ENCODE assay signal across 28 mouse cellular contexts in genomic region chr2:102446851-102447250, GRCm38 (mm10). TPM values are rescaled to one million over a fixed set of nuclear protein-coding genes. Genes with fewer than 3 reads are reported as not detected.
"Had no signal": no experiment of that assay in that cellular context is flagged by ENCODE, and none has a peak within 500 bp of the region (broad histone marks: within the 10 kb centered on the region; RNA-seq: fewer than 3 reads in every experiment).

No protein-coding gene starts in this region.

- H3K9me3 ChIP-seq: embryonic facial prominence, embryonic 10.5 days; embryonic facial prominence, embryonic 12.5 days; embryonic facial prominence, embryonic 13.5 days; embryonic facial prominence, embryonic 15.5 days; forebrain, embryonic 12.5 days; forebrain, embryonic 13.5 days; forebrain, embryonic 15.5 days had no signal

- DNase-seq: cerebellum, adult 18-20 months; cerebellum, adult 2 months; cerebellum, adult 8-10 months; cerebellum, adult 9-10 months; cerebellum, adult 9-11 months; cerebellum, postnatal 10 days; cerebellum, postnatal 14 days; cerebellum, postnatal 25 days; cerebellum, postnatal 36 days; embryo, embryonic 11 days; forebrain, postnatal 0 days; gastrocnemius, adult 2 months; gastrocnemius, postnatal 10 days; gastrocnemius, postnatal 14 days; gastrocnemius, postnatal 25 days; gastrocnemius, postnatal 36 days; heart, adult 18-20 months had no signal

- H3K4me3 ChIP-seq: embryonic facial prominence, embryonic 10.5 days; embryonic facial prominence, embryonic 12.5 days; embryonic facial prominence, embryonic 13.5 days; embryonic facial prominence, embryonic 15.5 days; erythroblast, embryonic 14.5 days; forebrain, embryonic 10.5 days; forebrain, embryonic 12.5 days; forebrain, embryonic 13.5 days; forebrain, embryonic 15.5 days; gastrocnemius, adult 2 months had no signal

- H3K4me2 ChIP-seq: embryonic facial prominence, embryonic 12.5 days; embryonic facial prominence, embryonic 15.5 days; forebrain, embryonic 12.5 days; forebrain, embryonic 13.5 days had no signal

- H3K27ac ChIP-seq: embryonic facial prominence, embryonic 10.5 days; embryonic facial prominence, embryonic 12.5 days; embryonic facial prominence, embryonic 15.5 days; forebrain, embryonic 10.5 days; forebrain, embryonic 12.5 days; forebrain, embryonic 13.5 days; forebrain, embryonic 15.5 days; gastrocnemius, adult 2 months had no signal

- H3K9ac ChIP-seq: embryonic facial prominence, embryonic 12.5 days; embryonic facial prominence, embryonic 13.5 days; embryonic facial prominence, embryonic 15.5 days; forebrain, embryonic 12.5 days; forebrain, embryonic 13.5 days; forebrain, embryonic 15.5 days; forebrain, postnatal 0 days had no signal

- H3K36me3 ChIP-seq: embryonic facial prominence, embryonic 12.5 days; embryonic facial prominence, embryonic 13.5 days; embryonic facial prominence, embryonic 15.5 days had no signal

- ATAC-seq: forebrain, embryonic 13.5 days; forebrain, embryonic 14.5 days; forebrain, embryonic 15.5 days; forebrain, embryonic 16.5 days; forebrain, postnatal 0 days had no signal

- H3K27me3 ChIP-seq: embryonic facial prominence, embryonic 12.5 days; embryonic facial prominence, embryonic 13.5 days; embryonic facial prominence, embryonic 15.5 days; forebrain, embryonic 12.5 days; forebrain, embryonic 13.5 days; forebrain, embryonic 15.5 days had no signal

RNA-seq across cellular contexts. Expression of gene Fjx1, which starts 5.4 kb away (rescaled TPM):
- polyA plus RNA-seq: erythroblast, embryonic 14.5 days had no signal
